Mouse (Mus musculus): ENCODE measurements around the gene 6720489N17Rik.
"Not testable (repeated sequence)": the region's sequence is repeated elsewhere in the genome, so short reads cannot be mapped to it uniquely, and the experiment has no call there.

6720489N17Rik gene

GRCm38 (mm10) chr13:62623577-62624276 is at the start of gene 6720489N17Rik:
TSS of gene 6720489N17Rik (minus strand) at chr13:62624182.
- peak; percentile 65 to 75 for DNase-seq (ENCODE audit: low spot score in 2 of 2)

GRCm38 (mm10) chr13:62653369-62653743 is 29.4 kb upstream of the 6720489N17Rik start:
- no peak for DNase-seq (ENCODE audit: low spot score in 2 of 2)

- DNase-seq (ENCODE audit: low spot score in 2 of 2), result peak; percentile 67
Measured at GRCm38 (mm10) chr13:62652681-62653368, 28.8 kb upstream of the 6720489N17Rik start.

GRCm38 (mm10) chr13:62627071-62627470 is 3.1 kb upstream of the 6720489N17Rik start:
- DNase-seq (ENCODE audit: low spot score in 2 of 2), result peak; percentile 2 to 4

GRCm38 (mm10) chr13:62624277-62624665 is 289 bp upstream of the 6720489N17Rik start:
- not testable (repeated sequence) for DNase-seq (ENCODE audit: low spot score in 2 of 2)

GRCm38 (mm10) chr13:62617449-62617848 is 6.5 kb downstream of the 6720489N17Rik start:
- not testable (repeated sequence) for DNase-seq (ENCODE audit: low spot score in 2 of 2)

GRCm38 (mm10) chr13:62571099-62571498 is 52.9 kb downstream of the 6720489N17Rik start, which contains the start of gene Zfp934:
TSS of gene Zfp934 (minus strand) at chr13:62571199.
- not testable (repeated sequence) for DNase-seq (ENCODE audit: low spot score in 2 of 2)

- DNase-seq (ENCODE audit: low spot score in 2 of 2), result peak; percentile 2 to 3
Measured at GRCm38 (mm10) chr13:62561696-62562095, 62.3 kb downstream of the 6720489N17Rik start.

GRCm38 (mm10) chr13:62558189-62559110 is 65.5 kb downstream of the 6720489N17Rik start, which contains the start of gene Zfp935:
TSS of gene Zfp935 (minus strand) at chr13:62558511.
- DNase-seq (ENCODE audit: low spot score in 2 of 2), result peak; percentile 69 to 75

Measured in right cerebral cortex, adult 2 months (tissue).